Mouse (Mus musculus) midbrain, embryonic 15.5 days (tissue): ENCODE measurements at regions not wholly inside any gene's neighbourhood (a gene's known extent, or its start where the extent isn't known, plus 50 kb on each side); places are given as distances from the start of the nearest gene placed in this dataset.

ENCODE experiments used
- ATAC-seq: fragments of 200-750 bp; cut with Nextera tagmentation; replicated peaks from 2 replicates; pipeline ENCODE4 v1.8.0; 2017; ENCODE audit warnings: moderate TSS enrichment
- H3K27ac ChIP-seq: fragments of 300-500 bp; sonication (generic); 2 replicates; pipeline ENCODE4 v1.5.1; 2015; ENCODE audit warnings: mild to moderate bottlenecking, inconsistent platforms
- H3K27me3 ChIP-seq: fragments of 300-500 bp; sonication (generic); replicated peaks from 2 replicates; pipeline ENCODE4 v1.6.1; 2015; ENCODE audit warnings: inconsistent platforms
- H3K36me3 ChIP-seq: fragments of 300-500 bp; sonication (generic); replicated peaks from 2 replicates; pipeline ENCODE4 v1.6.1; 2015; ENCODE audit warnings: inconsistent platforms
- H3K4me1 ChIP-seq: fragments of 300-500 bp; sonication (generic); 2 replicates; pipeline ENCODE4 v1.6.1; 2015; ENCODE audit warnings: inconsistent platforms
- H3K4me2 ChIP-seq: fragments of 300-500 bp; sonication (generic); 2 replicates; pipeline ENCODE4 v1.6.1; 2015; ENCODE audit warnings: inconsistent platforms, mild to moderate bottlenecking, moderate library complexity
- H3K4me3 ChIP-seq: fragments of 300-500 bp; sonication (generic); 2 replicates; pipeline ENCODE4 v1.5.1; 2015; ENCODE audit warnings: mild to moderate bottlenecking, inconsistent platforms
- H3K9ac ChIP-seq: fragments of 300-500 bp; sonication (generic); 2 replicates; pipeline ENCODE4 v1.6.1; 2015; ENCODE audit warnings: mild to moderate bottlenecking, inconsistent platforms
- H3K9me3 ChIP-seq: fragments of 300-500 bp; sonication (generic); 2 replicates; pipeline ENCODE4 v1.6.1; 2016; ENCODE audit warnings: inconsistent platforms
- WGBS: fragments of 180-500 bp; shearing (Covaris S2); methylation state at CpG from one replicate; pipeline ENCODE4 v1.1.7; 2015; ENCODE audit warnings: mixed read lengths; 5-methylcytosine and 5-hydroxymethylcytosine counted together

DNA sequence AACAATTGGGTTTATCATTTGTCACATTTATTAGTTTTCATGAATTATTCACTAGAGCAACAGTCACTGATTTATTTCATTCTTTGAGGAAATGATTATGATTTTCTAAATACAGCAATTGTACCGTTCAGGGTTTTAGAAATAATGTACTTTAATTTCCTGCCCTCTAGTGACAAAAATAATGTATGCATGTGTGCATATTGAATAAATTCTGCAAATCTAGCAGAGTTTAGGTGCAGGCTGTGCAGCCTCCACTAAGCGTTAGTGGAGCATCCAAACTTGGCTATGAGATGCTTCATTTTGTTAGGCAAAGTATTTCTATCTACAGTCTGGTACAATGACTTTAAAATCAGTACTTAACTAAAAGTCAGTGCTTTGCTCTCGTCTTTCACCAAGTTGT is 642.1 kb upstream of the A830018L16Rik start:
- 63% methylated on average over 3 of the region's 3 CpGs for WGBS
- Histone ChIP-seq H3K4me2 (no peak overlapping the region), H3K27ac (no peak overlapping the region), H3K27me3 (no peaks in the 10 kb centered on the region), H3K9ac (no peak overlapping the region), H3K4me3 (no peak overlapping the region), H3K4me1 (no peaks in the 10 kb centered on the region), H3K9me3 (no peaks in the 10 kb centered on the region), H3K36me3 (no peaks in the 10 kb centered on the region)
- ATAC-seq, result peak; percentile 71; the same call in 1 of the 2 replicates

DNA sequence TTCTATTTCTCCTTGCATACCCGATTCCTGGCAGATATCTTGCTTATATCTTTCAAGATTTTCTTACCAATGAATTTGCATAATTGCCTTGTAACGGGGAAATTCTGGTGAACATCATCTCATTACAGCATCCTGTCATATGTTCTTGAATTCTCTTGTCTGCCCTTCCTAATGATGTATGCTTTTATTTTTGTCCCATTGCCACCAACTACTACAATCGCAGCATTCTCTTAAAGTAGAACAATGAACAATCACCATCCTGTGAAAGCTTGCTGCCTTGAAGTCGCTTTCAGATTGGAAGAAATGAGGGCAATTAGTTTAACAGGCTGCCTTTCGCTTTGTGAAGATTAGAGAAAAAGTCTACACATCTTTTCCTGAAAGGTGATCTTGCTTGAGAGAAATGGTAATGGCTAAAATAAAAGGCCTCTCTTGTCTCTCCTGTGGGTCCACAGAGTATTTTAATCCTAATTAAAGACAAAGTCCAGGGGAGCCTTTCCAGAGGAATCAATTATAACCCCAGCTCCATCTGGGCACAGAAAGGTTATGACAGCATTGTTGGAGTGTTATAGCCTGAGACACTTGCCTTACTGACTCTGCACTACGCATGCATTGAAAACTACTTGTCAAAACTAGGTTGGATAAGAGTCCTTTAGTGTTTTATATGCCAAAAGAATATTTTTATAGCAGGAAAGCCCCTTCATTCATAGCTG is 619.7 kb upstream of the A830018L16Rik start:
- no peaks in the 10 kb centered on the region for H3K4me1 ChIP-seq
- H3K9ac ChIP-seq, result no peak overlapping the region
- no peak overlapping the region for H3K4me2 ChIP-seq
- 55% methylated on average over 6 of the region's 6 CpGs for WGBS
- no peaks in the 10 kb centered on the region for H3K27me3 ChIP-seq
- no peaks in the 10 kb centered on the region for H3K9me3 ChIP-seq
- no peak overlapping the region for H3K27ac ChIP-seq
- H3K4me3 ChIP-seq, result no peak overlapping the region
- no peaks in the 10 kb centered on the region for H3K36me3 ChIP-seq
- peak; percentile 62 for ATAC-seq

DNA sequence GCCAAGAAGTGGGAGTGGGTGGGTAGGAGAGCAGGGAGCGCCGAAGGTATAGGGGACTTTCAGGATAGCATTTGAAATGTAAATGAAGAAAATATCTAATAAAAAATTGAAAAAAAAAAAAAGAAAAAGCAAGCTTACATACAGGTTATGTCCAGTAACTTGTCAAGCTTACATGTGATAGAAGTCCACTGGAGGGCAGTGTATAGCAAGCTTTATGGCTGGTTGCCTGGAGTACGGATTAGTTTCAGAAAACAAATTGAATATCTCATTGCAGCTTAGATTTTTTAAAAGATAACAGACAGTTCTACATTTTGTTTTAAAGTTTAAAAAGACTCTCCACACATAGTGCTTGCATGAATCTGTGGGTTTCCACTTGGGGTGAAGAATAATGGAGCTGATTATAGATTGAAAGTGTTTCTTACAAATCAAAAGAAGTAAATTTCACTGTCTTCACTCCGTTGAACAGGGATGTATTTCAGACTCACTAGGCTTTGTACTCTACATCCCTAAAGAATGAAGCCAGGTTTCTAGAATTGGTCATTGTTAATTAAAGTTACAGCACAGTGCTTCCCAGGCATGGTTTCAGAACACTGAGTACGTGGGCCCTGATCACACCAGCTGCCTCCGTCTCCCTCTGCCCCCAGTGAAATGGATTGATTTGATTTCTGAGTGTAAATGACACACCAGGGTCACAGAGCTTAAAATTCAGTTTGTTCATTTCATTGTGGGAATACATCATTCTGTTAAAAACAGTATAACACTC is 578.1 kb upstream of the A830018L16Rik start:
- WGBS, result 58% methylated on average over 6 of the region's 6 CpGs
- Histone ChIP-seq H3K27me3 (no peaks in the 10 kb centered on the region), H3K4me1 (no peaks in the 10 kb centered on the region), H3K9ac (no peak overlapping the region), H3K9me3 (no peaks in the 10 kb centered on the region), H3K36me3 (no peaks in the 10 kb centered on the region), H3K4me3 (no peak overlapping the region), H3K4me2 (no peak overlapping the region), H3K27ac (no peak overlapping the region)
- peak; percentile 89 for ATAC-seq

DNA sequence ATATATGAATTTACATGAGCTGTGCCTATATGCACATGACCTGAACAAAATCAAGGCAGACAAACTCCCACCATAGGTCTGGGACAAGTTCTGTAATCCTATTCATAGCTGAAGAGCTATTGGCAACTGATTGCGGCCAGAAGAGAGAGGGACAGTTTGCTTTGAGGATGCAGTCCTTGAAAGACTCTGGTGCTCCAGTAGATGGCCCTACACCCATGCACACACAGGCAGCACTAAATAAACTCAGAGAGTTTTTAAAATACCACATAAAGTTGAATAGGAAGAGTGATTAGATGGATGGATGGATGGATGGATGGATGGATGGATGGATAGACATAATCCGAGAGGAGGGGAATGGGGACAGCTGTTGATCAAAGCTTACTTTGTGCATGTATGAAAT is 576.7 kb upstream of the A830018L16Rik start:
- Histone ChIP-seq H3K4me3 (no peak overlapping the region), H3K4me2 (no peak overlapping the region), H3K36me3 (no peaks in the 10 kb centered on the region), H3K27ac (no peak overlapping the region), H3K4me1 (no peaks in the 10 kb centered on the region), H3K9me3 (no peaks in the 10 kb centered on the region), H3K27me3 (no peaks in the 10 kb centered on the region), H3K9ac (no peak overlapping the region)
- 67% methylated on average over 2 of the region's 2 CpGs for WGBS
- ATAC-seq, result no peak

DNA sequence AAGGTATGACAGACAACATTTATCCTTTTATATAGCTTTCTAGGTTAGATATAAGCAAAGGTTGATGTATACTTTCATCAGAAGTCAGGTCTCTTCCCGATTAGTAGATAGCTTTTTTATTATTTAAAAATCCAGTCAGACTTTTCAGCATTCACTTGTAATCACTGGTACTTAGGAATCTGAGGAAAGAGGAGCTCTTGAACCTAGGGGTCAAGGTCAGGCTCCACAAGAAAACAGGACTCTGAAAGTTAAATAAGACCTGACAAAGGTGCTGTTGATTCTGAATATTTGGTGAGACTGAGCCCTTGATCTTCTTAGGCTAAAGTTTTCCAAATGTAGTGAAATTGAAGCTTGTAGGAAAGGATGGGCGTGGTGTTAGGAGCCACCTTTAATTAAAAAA is 561.0 kb upstream of the A830018L16Rik start:
- WGBS, result 72% methylated on average over 2 of the region's 2 CpGs
- H3K9me3 ChIP-seq, result no peaks in the 10 kb centered on the region
- ATAC-seq, result no peak

DNA sequence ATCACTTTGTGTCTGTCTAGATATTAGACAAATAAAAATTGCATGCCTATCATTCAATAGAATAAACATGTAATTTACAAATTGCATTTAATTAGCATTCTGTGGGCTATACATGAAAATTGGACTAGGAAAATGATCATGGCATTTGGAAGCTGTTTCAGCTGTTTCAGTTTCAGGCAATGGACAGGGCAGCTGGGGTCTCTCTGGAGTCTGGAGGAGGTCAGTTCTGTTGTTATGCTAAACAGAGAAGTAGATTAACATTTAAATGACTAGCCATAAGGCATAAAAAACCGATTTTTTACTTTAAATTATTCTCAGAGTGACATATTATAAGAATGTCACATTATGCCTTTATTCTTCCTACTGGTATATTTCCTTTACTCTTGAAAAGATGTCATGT is 559.4 kb upstream of the A830018L16Rik start:
- no peak overlapping the region for H3K4me2 ChIP-seq
- H3K9me3 ChIP-seq, result no peaks in the 10 kb centered on the region
- ATAC-seq, result no peak
- no peaks in the 10 kb centered on the region for H3K27me3 ChIP-seq
- 11% methylated on average over 1 of the region's 1 CpGs for WGBS
- no peaks in the 10 kb centered on the region for H3K4me1 ChIP-seq
- no peak overlapping the region for H3K27ac ChIP-seq
- H3K4me3 ChIP-seq, result no peak overlapping the region
- no peaks in the 10 kb centered on the region for H3K36me3 ChIP-seq
- H3K9ac ChIP-seq, result no peak overlapping the region

More for the DNA sequence above, 561.0 kb upstream of the A830018L16Rik start:
- no peaks in the 10 kb centered on the region for H3K4me1 ChIP-seq
- no peak overlapping the region for H3K4me2 ChIP-seq
- H3K27ac ChIP-seq, result no peak overlapping the region
- no peak overlapping the region for H3K9ac ChIP-seq
- H3K36me3 ChIP-seq, result no peaks in the 10 kb centered on the region
- H3K4me3 ChIP-seq, result no peak overlapping the region
- no peaks in the 10 kb centered on the region for H3K27me3 ChIP-seq

DNA sequence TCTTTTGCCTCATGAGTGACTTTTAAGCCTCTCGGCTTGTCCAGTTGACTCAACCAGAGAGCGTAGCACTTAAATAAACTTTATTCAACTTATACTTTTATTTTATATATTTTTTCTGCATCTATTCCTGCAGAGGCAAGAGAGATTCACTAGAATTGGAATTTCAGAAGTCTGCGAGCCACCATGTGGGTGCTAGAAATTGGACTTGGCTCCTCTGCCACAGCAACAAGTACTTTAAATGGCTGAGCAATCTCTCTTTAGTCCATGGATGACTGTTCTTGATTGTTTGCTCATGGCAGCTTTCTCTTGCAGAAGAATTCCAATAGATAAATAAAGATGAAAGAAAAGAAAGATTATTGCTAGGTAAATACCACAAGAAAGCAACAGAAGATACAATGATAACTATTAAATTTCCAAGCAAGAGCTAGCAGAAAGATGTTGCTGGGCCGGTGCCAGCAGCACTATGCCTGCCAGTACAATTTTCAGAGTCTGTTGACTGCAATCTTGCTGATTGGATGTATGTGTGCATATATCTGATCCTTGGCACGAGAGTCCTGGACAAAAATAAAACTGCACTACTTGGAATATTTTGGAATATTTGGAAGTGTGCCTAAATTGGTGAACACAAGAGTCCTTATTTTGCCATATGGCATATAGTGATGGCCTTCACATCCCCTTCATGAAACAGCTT is 542.6 kb upstream of the A830018L16Rik start:
- ATAC-seq, result no peak
- Histone ChIP-seq H3K27ac (no peak overlapping the region), H3K27me3 (no peaks in the 10 kb centered on the region), H3K4me3 (no peak overlapping the region), H3K4me2 (no peak overlapping the region), H3K9ac (no peak overlapping the region), H3K9me3 (no peaks in the 10 kb centered on the region), H3K36me3 (no peaks in the 10 kb centered on the region), H3K4me1 (no peaks in the 10 kb centered on the region)
- 90% methylated on average over 5 of the region's 5 CpGs for WGBS

DNA sequence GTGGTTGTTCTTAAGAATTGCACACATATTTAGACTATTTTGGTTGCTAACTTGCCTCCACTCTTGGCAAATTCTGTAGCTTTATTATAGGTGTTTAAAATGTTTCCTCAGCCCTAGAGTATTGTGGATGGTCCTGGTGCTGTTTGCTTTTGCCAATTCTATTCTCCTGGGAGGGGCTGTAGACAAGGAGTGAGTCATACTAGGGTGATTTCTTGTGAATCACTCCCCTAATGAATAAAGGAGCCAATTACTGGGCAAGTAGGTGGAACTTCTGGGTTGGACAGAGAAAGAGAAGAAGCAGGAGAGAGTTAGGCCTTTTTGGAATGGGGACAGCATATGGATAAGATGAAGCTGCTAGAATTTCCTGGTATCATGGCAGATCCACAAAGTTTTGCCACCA is 541.6 kb upstream of the A830018L16Rik start:
- H3K27ac ChIP-seq, result no peak overlapping the region
- no peaks in the 10 kb centered on the region for H3K36me3 ChIP-seq
- no peak overlapping the region for H3K9ac ChIP-seq
- no peak overlapping the region for H3K4me3 ChIP-seq
- no peaks in the 10 kb centered on the region for H3K27me3 ChIP-seq
- no peak overlapping the region for H3K4me2 ChIP-seq
- H3K9me3 ChIP-seq, result no peaks in the 10 kb centered on the region
- no peak for ATAC-seq
- 0 out of 2 replicates have a peak, but pooled peaks cover under 1% of the 10 kb centered on the region for H3K4me1 ChIP-seq

DNA sequence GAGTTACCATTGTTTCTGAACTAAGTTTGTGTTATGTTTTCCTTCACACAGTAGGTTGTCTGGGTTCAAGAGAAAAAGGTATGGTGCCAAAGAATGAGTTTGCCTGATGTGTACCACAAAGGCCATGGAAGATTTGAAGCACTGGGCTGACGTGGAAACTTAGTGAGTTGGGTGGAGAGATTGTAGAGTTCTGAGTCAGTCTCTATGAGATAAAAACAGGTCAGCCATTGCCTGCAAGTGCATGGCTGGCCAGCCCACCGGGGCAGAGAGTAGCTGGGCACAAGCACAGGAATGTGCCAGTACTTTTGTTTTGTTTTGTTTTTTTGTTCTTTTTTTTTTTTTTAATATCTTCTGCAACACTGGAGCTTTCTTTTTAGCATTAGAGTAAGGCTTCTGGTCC is 541.2 kb upstream of the A830018L16Rik start:
- no peak for ATAC-seq
- no peaks in the 10 kb centered on the region for H3K27me3 ChIP-seq
- H3K4me1 ChIP-seq, result 0 out of 2 replicates have a peak, but pooled peaks cover 5% of the 10 kb centered on the region
- no peak overlapping the region for H3K9ac ChIP-seq
- no peak overlapping the region for H3K4me3 ChIP-seq
- no peak overlapping the region for H3K4me2 ChIP-seq
- no peaks in the 10 kb centered on the region for H3K36me3 ChIP-seq
- WGBS, result 76% methylated on average over 2 of the region's 2 CpGs
- H3K9me3 ChIP-seq, result no peaks in the 10 kb centered on the region
- no peak overlapping the region for H3K27ac ChIP-seq

DNA sequence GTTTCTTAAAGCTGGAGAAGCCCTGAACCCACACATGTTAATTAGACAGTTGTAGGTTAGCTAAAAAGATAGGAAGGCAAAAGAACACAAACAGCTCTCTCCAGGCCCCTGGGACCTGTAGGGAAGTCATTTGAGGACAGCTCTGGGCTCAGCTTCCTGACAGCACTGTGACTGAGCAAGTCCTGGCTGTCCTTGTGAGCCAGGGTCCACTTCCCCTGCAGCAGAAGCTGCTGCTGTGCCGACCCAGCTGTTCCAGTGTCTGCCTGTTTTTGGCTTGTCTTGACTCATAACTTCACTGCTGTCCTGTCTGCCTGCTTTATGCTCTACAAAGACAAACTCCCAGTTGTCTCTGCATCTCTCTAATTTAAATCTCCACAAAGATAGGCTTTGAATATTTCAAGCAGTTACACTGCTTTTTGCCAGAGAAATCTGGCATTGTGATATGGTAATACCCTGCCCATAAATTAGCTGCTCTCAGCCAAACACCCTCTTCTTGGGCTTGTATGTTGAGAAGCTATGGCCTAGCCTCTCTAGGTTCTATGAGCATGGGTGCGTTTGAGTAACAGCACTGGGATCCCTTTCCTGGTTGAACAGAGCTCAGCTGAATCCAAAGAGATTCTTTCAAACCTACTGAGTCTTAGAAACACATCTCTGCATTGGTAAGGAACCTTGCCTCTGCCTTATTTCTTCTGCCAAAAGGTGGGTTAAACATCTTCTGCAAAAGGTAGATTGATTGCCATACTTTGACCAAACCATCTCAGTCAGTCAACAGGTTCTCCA is 536.3 kb upstream of the A830018L16Rik start:
- WGBS, result 46% methylated on average over 2 of the region's 2 CpGs
- Histone ChIP-seq H3K36me3 (no peaks in the 10 kb centered on the region), H3K4me1 (0 out of 2 replicates have a peak, but pooled peaks cover 6% of the 10 kb centered on the region), H3K27ac (no peak overlapping the region), H3K27me3 (no peaks in the 10 kb centered on the region), H3K9ac (no peak overlapping the region), H3K4me3 (no peak overlapping the region), H3K9me3 (no peaks in the 10 kb centered on the region), H3K4me2 (no peak overlapping the region)
- no peak; the same call in 1 of the 2 replicates for ATAC-seq

DNA sequence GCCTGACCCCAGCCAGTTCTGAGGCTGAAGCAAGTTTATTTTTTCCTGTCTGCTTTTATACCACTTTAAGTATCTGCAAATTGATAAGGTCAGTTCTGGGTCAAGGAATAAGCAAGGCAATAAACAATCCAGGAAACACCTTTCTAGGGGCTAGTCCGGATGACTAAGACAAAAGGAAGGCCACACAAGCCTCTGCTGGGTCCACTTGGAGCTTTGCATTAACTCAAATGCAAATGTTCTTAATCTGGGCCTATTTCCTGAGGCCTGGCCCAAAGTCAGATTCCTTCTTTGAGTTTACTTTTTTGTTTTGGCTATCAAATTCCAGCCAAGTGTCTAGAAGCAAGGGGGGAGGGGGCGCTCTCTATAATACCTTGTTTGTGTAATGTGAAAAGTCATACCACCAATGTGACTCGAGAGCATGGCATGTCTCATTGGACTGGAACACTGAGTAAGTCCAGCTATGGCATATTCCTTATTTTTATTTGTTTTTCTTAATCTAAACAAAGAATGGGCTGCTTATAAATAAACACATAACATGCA is 535.6 kb upstream of the A830018L16Rik start:
- Histone ChIP-seq H3K9me3 (no peaks in the 10 kb centered on the region), H3K4me2 (no peak overlapping the region), H3K27me3 (no peaks in the 10 kb centered on the region), H3K4me3 (no peak overlapping the region), H3K4me1 (0 out of 2 replicates have a peak, but pooled peaks cover 6% of the 10 kb centered on the region), H3K9ac (no peak overlapping the region), H3K36me3 (no peaks in the 10 kb centered on the region), H3K27ac (no peak overlapping the region)
- WGBS, result 66% methylated on average over 3 of the region's 3 CpGs
- no peak for ATAC-seq
